Mouse (Mus musculus): ENCODE results near the gene Fgfr2.
"Not testable (repeated sequence)": the region's sequence is repeated elsewhere in the genome, so short reads cannot be mapped to it uniquely, and the experiment has no call there.

DNA sequence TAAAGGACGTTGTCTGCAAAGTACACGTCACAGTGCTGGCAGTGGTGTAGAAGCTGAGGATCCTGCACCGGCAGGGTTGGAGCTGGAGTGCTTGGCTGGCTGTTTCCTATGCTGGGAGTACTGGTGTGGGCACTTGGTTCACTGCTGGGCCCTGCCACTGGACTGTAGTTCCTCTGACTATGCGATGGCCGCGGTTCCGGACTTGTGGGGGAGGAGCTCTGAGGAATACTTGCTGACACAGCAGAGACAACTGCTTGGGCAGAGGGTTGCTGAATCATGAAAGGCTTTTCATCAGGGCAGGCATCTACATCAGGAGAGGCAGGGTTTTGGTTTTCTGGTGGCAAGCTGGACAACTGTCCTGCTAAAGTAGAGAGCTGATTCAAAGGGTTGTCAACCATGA, 1731.4 kb downstream of the Fgfr2 start:
- TF ChIP-seq POLR2A (IDR thresholded peaks at IDR 0.05; ENCODE audit: low read depth, low read length); CTCF (IDR thresholded peaks at IDR 0.05; ENCODE audit: borderline replicate concordance, insufficient read depth, low read length): not testable (repeated sequence)
